Mouse (Mus musculus): ENCODE data around the gene Glt8d2. TPM values are rescaled to one million over a fixed set of nuclear protein-coding genes. Genes with fewer than 3 reads are reported as not detected.

Gene Glt8d2
- polyA plus RNA-seq (2015; fragmentation: Nextera tagmentation; extraction: Ambion mirVana), result 1.9 and 2.4 TPM in 2 replicates

DNA sequence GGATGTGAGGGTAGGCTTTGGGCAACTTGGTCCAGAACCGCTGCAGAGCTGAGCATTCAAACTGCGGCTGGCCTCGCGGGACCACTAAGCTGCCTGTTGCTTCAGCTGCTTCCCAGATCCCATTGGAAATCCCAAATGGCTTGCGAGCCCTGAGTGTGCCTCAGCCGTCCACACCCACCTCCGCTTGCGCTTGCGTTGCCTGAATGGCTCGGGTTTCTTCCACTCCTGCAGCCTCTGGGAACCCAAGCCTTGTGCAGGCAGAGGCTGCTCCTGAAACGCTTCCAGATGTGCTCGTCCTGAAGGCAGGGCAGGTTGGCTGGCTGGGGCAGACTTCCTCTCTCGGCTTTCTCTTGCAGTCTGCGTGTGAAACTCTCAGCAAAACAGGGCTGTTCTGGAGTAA, at the start of gene Glt8d2:
Gene Glt8d2, minus strand, starts transcription at position 157 of the 400 bp plus-strand sequence.
- H3K4me3 ChIP-seq, result no peak within 1 kb of the TSS
- H3K4me2 ChIP-seq, result peak within 1 kb of the TSS; percentile 37
- ATAC-seq, result no peak
- H3K9ac ChIP-seq, result peak within 1 kb of the TSS; percentile 2; the same call in 1 of the 2 replicates
- no peaks in the 10 kb centered on the region for H3K9me3 ChIP-seq (replicated peaks)
- H3K27me3 ChIP-seq, result no peaks in the 10 kb centered on the region
- no peak within 1 kb of the TSS for H3K27ac ChIP-seq
- H3K36me3 ChIP-seq (ENCODE audit: poor library complexity, severe bottlenecking), result no peaks in the 10 kb centered on the region
- WGBS, result 7% methylated on average over 14 of the region's 14 CpGs
- 0 out of 2 replicates have a peak, but pooled peaks cover 4% of the 10 kb centered on the region for H3K4me1 ChIP-seq

DNA sequence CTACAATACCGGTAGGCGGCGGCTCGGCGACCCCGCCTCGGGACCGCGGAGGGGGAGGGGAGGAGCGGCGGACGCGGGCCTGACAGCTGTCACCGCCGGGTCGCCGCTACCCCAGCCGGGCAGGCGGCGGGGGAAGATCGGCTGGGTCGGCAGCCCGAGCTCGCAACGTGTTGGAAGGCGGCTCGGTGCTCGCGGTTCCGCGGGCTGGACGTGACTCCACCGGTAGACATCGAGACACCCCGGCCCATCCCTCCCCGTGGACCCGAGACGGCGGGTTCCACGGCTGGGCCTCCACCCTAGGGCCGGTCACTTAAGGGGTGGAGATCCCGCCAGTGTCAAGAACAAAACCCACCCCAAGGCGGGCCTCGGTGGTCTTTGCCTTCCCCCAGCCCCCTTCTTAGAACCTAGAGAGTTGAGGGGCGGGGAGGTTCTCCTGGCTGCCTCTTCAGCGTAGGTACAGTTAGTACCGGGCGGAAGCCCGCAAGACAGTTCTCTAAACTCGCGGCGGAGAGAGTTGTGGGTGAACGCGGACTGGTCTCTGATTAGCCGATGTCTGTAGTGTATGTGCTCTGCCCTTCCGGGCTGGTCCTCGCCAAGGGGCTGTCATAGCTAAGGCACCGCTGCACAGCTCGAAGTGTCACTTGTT, 9.0 kb upstream of the Glt8d2 start:
- under 1% methylated on average over 50 of the region's 59 CpGs for WGBS
- Histone ChIP-seq H3K9me3 (replicated peaks) (no peaks in the 10 kb centered on the region), H3K9ac (peak overlapping the region; percentile 87), H3K4me1 (peaks cover 16% of the 10 kb centered on the region), H3K27ac (peak overlapping the region; percentile 75; the same call in 1 of the 2 replicates), H3K4me2 (peak overlapping the region; percentile 88), H3K27me3 (no peaks in the 10 kb centered on the region), H3K4me3 (peak overlapping the region; percentile 91), H3K36me3 (ENCODE audit: poor library complexity, severe bottlenecking) (peaks cover 8% of the 10 kb centered on the region)
- ATAC-seq, result peak; percentile 83

- Histone ChIP-seq H3K27ac (peak overlapping the region; percentile 75), H3K27me3 (no peaks in the 10 kb centered on the region), H3K4me3 (peak overlapping the region; percentile 91), H3K4me1 (peaks cover 16% of the 10 kb centered on the region), H3K4me2 (peak overlapping the region; percentile 88), H3K9me3 (replicated peaks) (no peaks in the 10 kb centered on the region), H3K36me3 (ENCODE audit: poor library complexity, severe bottlenecking) (peaks cover 4% of the 10 kb centered on the region; the same call in 1 of the 2 replicates), H3K9ac (peak overlapping the region; percentile 87)
- 0% methylated on average over 27 of the region's 42 CpGs for WGBS
- peak; percentile 96 for ATAC-seq
Observed at GRCm38 (mm10) chr10:82698712-82699261, 8.3 kb upstream of the Glt8d2 start.

DNA sequence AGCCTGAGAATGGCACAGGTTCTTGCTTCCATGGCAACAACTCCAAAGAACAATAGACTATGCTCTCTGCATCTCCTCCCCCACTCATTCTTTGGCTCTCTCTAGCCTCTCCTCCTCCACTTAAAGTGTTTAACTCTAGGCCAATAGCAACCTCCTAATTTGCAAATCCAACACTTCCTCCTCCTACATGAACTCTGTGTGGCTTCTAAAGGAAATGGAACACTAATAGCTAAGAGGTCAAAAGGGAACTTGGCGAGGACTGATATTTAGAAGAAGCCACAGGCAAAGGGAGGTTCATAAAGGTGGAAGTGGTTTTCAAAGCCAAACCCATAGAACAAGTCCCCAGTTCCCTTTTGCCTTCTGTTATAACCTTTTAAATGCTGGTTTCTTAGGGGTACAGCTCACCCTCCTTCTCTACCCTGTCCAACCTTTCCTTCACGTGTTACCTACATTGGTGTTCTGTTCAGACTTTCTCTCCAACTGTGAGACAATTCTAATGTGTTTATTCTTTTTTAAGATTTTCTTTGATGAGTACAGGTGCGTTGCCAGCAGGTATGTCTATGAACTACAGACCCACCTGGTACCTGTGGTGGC, 7.0 kb upstream of the Glt8d2 start:
- no peaks in the 10 kb centered on the region for H3K27me3 ChIP-seq
- no peak for ATAC-seq
- peaks cover 4% of the 10 kb centered on the region; the same call in 1 of the 2 replicates for H3K36me3 ChIP-seq (ENCODE audit: poor library complexity, severe bottlenecking)
- H3K27ac ChIP-seq, result no peak overlapping the region
- H3K4me3 ChIP-seq, result no peak overlapping the region
- 78% methylated on average over 3 of the region's 3 CpGs for WGBS
- no peaks in the 10 kb centered on the region for H3K9me3 ChIP-seq (replicated peaks)
- no peak overlapping the region for H3K9ac ChIP-seq
- H3K4me2 ChIP-seq, result no peak overlapping the region
- peaks cover 16% of the 10 kb centered on the region for H3K4me1 ChIP-seq

DNA sequence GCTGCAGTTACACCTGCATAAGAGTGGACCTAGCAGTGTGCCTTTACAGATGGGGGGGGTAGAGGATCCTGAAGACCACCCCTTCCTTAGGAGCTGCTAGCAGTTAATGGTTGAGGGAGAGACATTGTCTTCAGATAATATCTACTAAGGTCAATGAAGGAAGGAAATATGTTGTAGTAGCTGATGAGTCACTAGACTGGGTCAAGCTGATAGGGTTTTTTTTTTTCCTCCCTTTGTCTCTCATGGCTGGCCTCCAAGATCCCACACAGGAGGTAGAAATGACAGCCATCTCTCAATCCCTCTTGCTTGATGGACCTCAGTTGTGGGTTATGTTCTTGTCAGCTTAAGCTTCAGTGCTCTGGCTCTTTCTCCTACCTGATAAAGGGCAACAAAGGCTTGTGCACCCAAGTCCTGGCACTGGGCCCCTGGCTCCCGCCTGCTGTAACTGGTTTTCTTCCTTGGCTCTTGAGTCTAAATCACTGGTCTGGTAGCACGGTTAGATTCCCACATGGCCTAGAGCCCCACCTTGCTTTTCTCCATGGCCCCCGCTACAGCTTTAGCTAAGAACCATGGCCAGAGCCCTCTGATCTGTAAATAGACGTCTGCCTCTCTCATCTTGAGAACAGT, 6.1 kb upstream of the Glt8d2 start:
- H3K27me3 ChIP-seq, result no peaks in the 10 kb centered on the region
- 73% methylated on average over 4 of the region's 4 CpGs for WGBS
- no peak overlapping the region for H3K4me2 ChIP-seq
- ATAC-seq, result no peak
- H3K36me3 ChIP-seq (ENCODE audit: poor library complexity, severe bottlenecking), result peaks cover 4% of the 10 kb centered on the region; the same call in 1 of the 2 replicates
- peaks cover 16% of the 10 kb centered on the region for H3K4me1 ChIP-seq
- no peaks in the 10 kb centered on the region for H3K9me3 ChIP-seq (replicated peaks)
- no peak overlapping the region for H3K9ac ChIP-seq
- no peak overlapping the region for H3K4me3 ChIP-seq
- no peak overlapping the region for H3K27ac ChIP-seq

- no peaks in the 10 kb centered on the region for H3K36me3 ChIP-seq (ENCODE audit: poor library complexity, severe bottlenecking)
- H3K9me3 ChIP-seq (replicated peaks), result no peaks in the 10 kb centered on the region
- H3K4me3 ChIP-seq, result no peak within 1 kb of the TSS
- WGBS, result 84% methylated on average over 5 of the region's 5 CpGs
- H3K4me2 ChIP-seq, result no peak within 1 kb of the TSS
- no peak within 1 kb of the TSS for H3K27ac ChIP-seq
- H3K9ac ChIP-seq, result no peak within 1 kb of the TSS
- peaks cover 16% of the 10 kb centered on the region for H3K4me1 ChIP-seq
- H3K27me3 ChIP-seq, result no peaks in the 10 kb centered on the region
- ATAC-seq, result no peak
Observed at GRCm38 (mm10) chr10:82695956-82696355, 5.5 kb upstream of the Glt8d2 start, which contains the start of gene Hcfc2. Gene Hcfc2, plus strand, starts transcription at chr10:82696160.

DNA sequence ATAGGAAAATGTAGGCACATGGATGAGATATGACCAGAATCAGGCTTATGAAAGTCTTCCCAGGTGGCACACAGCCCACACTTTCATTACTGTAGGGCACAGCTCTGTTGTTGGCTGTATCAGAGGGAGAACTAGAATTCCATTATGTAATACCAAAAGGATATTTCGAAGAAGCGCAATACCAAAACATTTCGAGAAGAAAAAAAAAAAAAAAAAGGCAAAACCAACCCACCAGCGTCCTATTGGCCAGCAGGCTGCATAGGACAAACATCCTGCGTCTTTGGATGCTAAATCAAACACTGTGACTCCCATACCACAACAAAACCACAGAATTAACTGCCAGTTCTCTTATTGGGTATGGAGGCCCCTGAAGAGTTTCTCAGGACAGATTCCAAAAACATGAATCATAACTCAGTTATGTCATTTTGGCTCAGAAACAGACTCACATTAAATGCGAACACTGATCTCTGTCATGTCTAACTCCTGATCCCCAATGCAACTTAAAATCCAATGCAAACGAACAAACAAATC, 704 bp downstream of the Glt8d2 start:
- Histone ChIP-seq H3K36me3 (ENCODE audit: poor library complexity, severe bottlenecking) (no peaks in the 10 kb centered on the region), H3K9ac (no peak overlapping the region), H3K27me3 (no peaks in the 10 kb centered on the region), H3K27ac (no peak overlapping the region), H3K4me2 (no peak overlapping the region), H3K4me1 (0 out of 2 replicates have a peak, but pooled peaks cover 4% of the 10 kb centered on the region), H3K4me3 (no peak overlapping the region), H3K9me3 (replicated peaks) (no peaks in the 10 kb centered on the region)
- WGBS, result 80% methylated on average over 7 of the region's 7 CpGs
- no peak for ATAC-seq

- no peaks in the 10 kb centered on the region for H3K27me3 ChIP-seq
- ATAC-seq, result no peak
Observed at GRCm38 (mm10) chr10:82685440-82685839, 5.0 kb downstream of the Glt8d2 start.

DNA sequence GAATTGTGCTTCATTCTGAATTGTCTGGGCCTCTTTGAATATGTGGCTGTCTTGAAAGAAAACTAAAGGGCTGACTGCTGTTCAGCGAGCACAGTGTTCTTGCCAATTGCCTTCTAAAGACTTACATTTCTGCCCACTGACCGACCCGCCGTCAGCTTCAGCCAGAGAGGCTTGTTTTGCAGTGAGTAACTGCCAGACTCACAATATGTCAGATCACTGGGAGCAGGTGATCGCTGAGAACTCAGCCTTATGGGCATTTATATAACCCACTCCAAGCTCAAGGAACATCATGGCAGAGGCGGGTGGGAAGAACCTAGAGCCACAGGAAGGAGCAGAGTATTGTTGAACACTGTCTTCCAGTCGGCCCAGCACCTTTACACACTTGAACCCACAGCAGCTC, 8.8 kb downstream of the Glt8d2 start:
- Histone ChIP-seq H3K4me3 (no peak overlapping the region), H3K27me3 (no peaks in the 10 kb centered on the region), H3K27ac (no peak overlapping the region), H3K4me2 (no peak overlapping the region), H3K36me3 (ENCODE audit: poor library complexity, severe bottlenecking) (no peaks in the 10 kb centered on the region), H3K9me3 (replicated peaks) (no peaks in the 10 kb centered on the region), H3K4me1 (no peaks in the 10 kb centered on the region), H3K9ac (no peak overlapping the region)
- ATAC-seq, result no peak
- 82% methylated on average over 7 of the region's 7 CpGs for WGBS

More at GRCm38 (mm10) chr10:82685440-82685839, 5.0 kb downstream of the Glt8d2 start:
- Histone ChIP-seq H3K36me3 (ENCODE audit: poor library complexity, severe bottlenecking) (no peaks in the 10 kb centered on the region), H3K4me2 (no peak overlapping the region), H3K4me1 (0 out of 2 replicates have a peak, but pooled peaks cover 1% of the 10 kb centered on the region), H3K27ac (no peak overlapping the region), H3K9ac (no peak overlapping the region), H3K9me3 (replicated peaks) (no peaks in the 10 kb centered on the region), H3K4me3 (no peak overlapping the region)
- 71% methylated on average over 2 of the region's 2 CpGs for WGBS

DNA sequence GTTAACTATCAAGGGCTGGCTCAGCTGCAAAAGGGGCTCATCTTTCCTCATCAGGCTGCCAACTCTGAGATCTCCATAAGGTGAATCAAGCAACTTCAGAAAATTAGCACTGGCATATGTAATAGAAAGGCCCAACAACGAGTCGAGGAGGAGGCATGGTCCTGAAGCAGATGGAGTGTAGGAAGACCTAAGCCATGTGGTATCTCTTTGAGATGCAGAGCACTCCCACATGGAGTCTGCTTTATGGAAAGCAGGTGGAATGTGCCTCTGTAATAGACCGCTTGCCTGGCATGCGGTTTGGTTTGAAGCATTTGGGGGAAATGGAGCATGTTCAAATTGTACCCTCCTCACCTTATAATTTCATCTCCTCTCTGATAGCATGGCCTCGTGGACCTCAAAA, 9.7 kb downstream of the Glt8d2 start:
- no peak overlapping the region for H3K9ac ChIP-seq
- no peaks in the 10 kb centered on the region for H3K36me3 ChIP-seq (ENCODE audit: poor library complexity, severe bottlenecking)
- no peaks in the 10 kb centered on the region for H3K9me3 ChIP-seq (replicated peaks)
- H3K27ac ChIP-seq, result no peak overlapping the region
- no peaks in the 10 kb centered on the region for H3K27me3 ChIP-seq
- ATAC-seq, result no peak
- H3K4me2 ChIP-seq, result no peak overlapping the region
- H3K4me3 ChIP-seq, result no peak overlapping the region
- H3K4me1 ChIP-seq, result no peaks in the 10 kb centered on the region
- WGBS, result 86% methylated on average over 5 of the region's 5 CpGs

DNA sequence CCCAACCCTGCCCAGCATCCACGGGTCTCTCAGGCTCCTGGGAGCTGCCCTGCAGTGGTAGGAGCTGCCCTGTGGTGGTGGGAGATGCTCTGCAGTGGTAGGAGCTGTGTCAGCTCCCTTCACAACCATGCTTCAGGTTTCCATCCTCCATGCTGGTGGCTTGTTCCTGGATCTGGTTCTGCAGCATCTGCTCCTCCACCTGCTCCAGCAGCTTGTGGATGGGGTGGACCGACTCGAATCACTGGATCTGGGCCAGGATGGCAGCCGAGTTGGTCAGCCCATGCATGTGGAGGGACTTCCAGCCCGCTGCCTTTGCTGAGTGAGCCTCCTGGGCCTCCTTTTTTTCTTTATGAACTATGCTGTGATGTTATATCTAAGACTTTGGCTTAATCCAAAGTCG, 13.5 kb downstream of the Glt8d2 start:
- Histone ChIP-seq H3K27ac (no peak overlapping the region), H3K4me1 (no peaks in the 10 kb centered on the region), H3K27me3 (no peaks in the 10 kb centered on the region), H3K9me3 (replicated peaks) (no peaks in the 10 kb centered on the region), H3K9ac (no peak overlapping the region), H3K4me3 (no peak overlapping the region), H3K4me2 (no peak overlapping the region), H3K36me3 (ENCODE audit: poor library complexity, severe bottlenecking) (no peaks in the 10 kb centered on the region)
- no peak for ATAC-seq
- WGBS, result 83% methylated on average over 6 of the region's 6 CpGs

- Histone ChIP-seq H3K36me3 (ENCODE audit: poor library complexity, severe bottlenecking) (no peaks in the 10 kb centered on the region), H3K4me3 (no peak overlapping the region), H3K9me3 (replicated peaks) (no peaks in the 10 kb centered on the region), H3K4me1 (peaks cover 4% of the 10 kb centered on the region; the same call in 1 of the 2 replicates), H3K4me2 (no peak overlapping the region), H3K27ac (no peak overlapping the region), H3K9ac (no peak overlapping the region), H3K27me3 (no peaks in the 10 kb centered on the region)
- 80% methylated on average over 6 of the region's 6 CpGs for WGBS
- no peak for ATAC-seq
Observed at GRCm38 (mm10) chr10:82670205-82670604, 20.2 kb downstream of the Glt8d2 start.

All from forebrain, embryonic 13.5 days (tissue).